ENCODE assay signal across 24 mouse cellular contexts in the genomic region with DNA sequence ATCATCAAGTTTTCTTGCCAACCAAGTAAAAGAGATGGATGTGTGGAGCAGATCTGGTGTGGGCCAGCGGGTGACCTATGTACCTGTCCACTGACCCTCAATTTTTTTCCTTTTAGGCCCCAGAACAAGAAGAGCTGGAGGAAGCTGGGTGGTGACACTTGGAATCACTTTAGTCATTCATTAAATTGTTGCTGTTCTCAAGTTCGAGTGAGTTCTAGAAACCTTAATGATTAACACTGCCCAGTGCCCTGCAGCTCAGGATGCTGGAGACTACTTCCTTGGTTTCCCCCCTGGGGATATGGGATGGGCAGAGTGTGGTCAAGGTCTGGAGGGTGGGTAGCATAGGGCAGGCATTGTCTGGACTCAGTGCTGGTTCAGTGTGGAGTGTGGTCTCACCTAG. TPM values are rescaled to one million over a fixed set of nuclear protein-coding genes. Genes with fewer than 3 reads are reported as not detected.
A peak's percentile ranks its signal among the peaks of the same experiment; 100 is the strongest.
DNase-seq lines count a peak whose midpoint lies in the region; ATAC-seq and TF ChIP-seq lines count a peak whose summit lies in the region.
"Had no signal": no experiment of that assay in that cellular context is flagged by ENCODE, and none has a peak within 500 bp of the region (broad histone marks: within the 10 kb centered on the region; RNA-seq: fewer than 3 reads in every experiment).

No protein-coding gene starts in this region.

- ATAC-seq in intestine, embryonic 16.5 days, result 0 out of 2 replicates have a peak, but pooled peaks have one; percentile 20
- no peak for ATAC-seq in intestine, embryonic 15.5 days
- peak; percentile 46 for ATAC-seq in intestine, postnatal 0 days
- peak; percentile 73 for ATAC-seq in kidney, embryonic 15.5 days (replicated peaks; ENCODE audit: low FRiP score)
- ATAC-seq: forebrain, embryonic 16.5 days had no signal

- no peak for TF ChIP-seq CTCF in intestine, postnatal 0 days (IDR thresholded peaks at IDR 0.05; ENCODE audit: low read depth)

- no peak overlapping the region for H3K4me3 ChIP-seq in intestine, embryonic 16.5 days (ENCODE audit: low read length)
- no peak overlapping the region for H3K4me3 ChIP-seq in intestine, embryonic 15.5 days (replicated peaks)
- H3K4me3 ChIP-seq in intestine, postnatal 0 days (ENCODE audit: low read depth, low read length), result no peak overlapping the region
- no peak overlapping the region for H3K4me3 ChIP-seq in kidney, embryonic 15.5 days (replicated peaks)
- H3K4me3 ChIP-seq: embryonic facial prominence, embryonic 13.5 days; forebrain, embryonic 12.5 days; heart, adult 2 months; heart, embryonic 15.5 days; hindbrain, embryonic 13.5 days had no signal

- H3K36me3 ChIP-seq in intestine, embryonic 16.5 days (ENCODE audit: control insufficient read depth, insufficient read depth, low read length), result no peaks in the 10 kb centered on the region
- H3K36me3 ChIP-seq in intestine, embryonic 15.5 days, result no peaks in the 10 kb centered on the region
- no peaks in the 10 kb centered on the region for H3K36me3 ChIP-seq in intestine, postnatal 0 days (ENCODE audit: control insufficient read depth, insufficient read depth)
- no peaks in the 10 kb centered on the region for H3K36me3 ChIP-seq in kidney, embryonic 15.5 days
- H3K36me3 ChIP-seq: embryonic facial prominence, embryonic 13.5 days; forebrain, embryonic 12.5 days; heart, embryonic 15.5 days; hindbrain, embryonic 13.5 days had no signal

- peak; percentile 73 for DNase-seq in kidney, postnatal 14 days
- no peak for DNase-seq in cerebellum, postnatal 10 days
- no peak for DNase-seq in urinary bladder, postnatal 4 days (ENCODE audit: low spot score in 2 of 2)
- DNase-seq in right cerebral cortex, adult 2 months (ENCODE audit: low spot score in 2 of 2), result no peak
- DNase-seq: adrenal gland, postnatal 10 days; cerebellum, adult 11-12 months; cerebellum, adult 9-11 months; embryo, embryonic 11 days; gastrocnemius, postnatal 14 days; heart, adult 2 months; heart, postnatal 14 days had no signal

- H3K4me2 ChIP-seq in intestine, embryonic 16.5 days (ENCODE audit: low read depth, low read length), result no peak overlapping the region
- no peak overlapping the region for H3K4me2 ChIP-seq in intestine, embryonic 15.5 days (replicated peaks)
- no peak overlapping the region for H3K4me2 ChIP-seq in intestine, postnatal 0 days (replicated peaks; ENCODE audit: low read depth)
- no peak overlapping the region for H3K4me2 ChIP-seq in kidney, embryonic 15.5 days
- H3K4me2 ChIP-seq: embryonic facial prominence, embryonic 13.5 days; forebrain, embryonic 12.5 days; heart, embryonic 11.5 days; heart, embryonic 15.5 days; hindbrain, embryonic 13.5 days had no signal

- no peak overlapping the region for H3K9ac ChIP-seq in intestine, embryonic 16.5 days (ENCODE audit: low read depth, low read length)
- no peak overlapping the region for H3K9ac ChIP-seq in intestine, embryonic 15.5 days
- H3K9ac ChIP-seq in intestine, postnatal 0 days (ENCODE audit: low read depth, low read length), result no peak overlapping the region
- no peak overlapping the region for H3K9ac ChIP-seq in kidney, embryonic 15.5 days
- H3K9ac ChIP-seq: embryonic facial prominence, embryonic 13.5 days; forebrain, embryonic 12.5 days; heart, embryonic 15.5 days; hindbrain, embryonic 13.5 days had no signal

- H3K9me3 ChIP-seq in intestine, embryonic 16.5 days (ENCODE audit: control insufficient read depth, low read length), result 0 out of 2 replicates have a peak, but pooled peaks cover 3% of the 10 kb centered on the region
- no peaks in the 10 kb centered on the region for H3K9me3 ChIP-seq in intestine, embryonic 15.5 days
- H3K9me3 ChIP-seq in intestine, postnatal 0 days (ENCODE audit: control insufficient read depth), result no peaks in the 10 kb centered on the region
- H3K9me3 ChIP-seq in kidney, embryonic 15.5 days (replicated peaks), result no peaks in the 10 kb centered on the region
- H3K9me3 ChIP-seq: embryonic facial prominence, embryonic 13.5 days; forebrain, embryonic 12.5 days; heart, embryonic 15.5 days had no signal

- H3K27me3 ChIP-seq in intestine, embryonic 16.5 days (replicated peaks; ENCODE audit: control insufficient read depth, insufficient read depth, low read length), result no peaks in the 10 kb centered on the region
- no peaks in the 10 kb centered on the region for H3K27me3 ChIP-seq in intestine, embryonic 15.5 days (replicated peaks)
- no peaks in the 10 kb centered on the region for H3K27me3 ChIP-seq in intestine, postnatal 0 days (replicated peaks; ENCODE audit: control insufficient read depth, insufficient read depth, low read length)
- H3K27me3 ChIP-seq in kidney, embryonic 15.5 days, result peaks cover 25% of the 10 kb centered on the region
- H3K27me3 ChIP-seq: embryonic facial prominence, embryonic 13.5 days; heart, embryonic 15.5 days; hindbrain, embryonic 13.5 days had no signal

- no peak overlapping the region for H3K27ac ChIP-seq in intestine, embryonic 16.5 days (ENCODE audit: low read length)
- no peak overlapping the region for H3K27ac ChIP-seq in intestine, embryonic 15.5 days
- H3K27ac ChIP-seq in intestine, postnatal 0 days (ENCODE audit: low read depth, low read length), result peak overlapping the region; percentile 76
- H3K27ac ChIP-seq in kidney, embryonic 15.5 days, result 0 out of 2 replicates have a peak overlapping the region, but pooled peaks have one; percentile 13
- H3K27ac ChIP-seq: embryonic facial prominence, embryonic 13.5 days; forebrain, embryonic 12.5 days; heart, adult 2 months; heart, embryonic 15.5 days; hindbrain, embryonic 13.5 days had no signal

- 64% methylated on average over 2 of the region's 2 CpGs for WGBS in intestine, embryonic 16.5 days
- WGBS in intestine, embryonic 15.5 days, result 59% methylated on average over 2 of the region's 2 CpGs
- 51% methylated on average over 2 of the region's 2 CpGs for WGBS in intestine, postnatal 0 days
- 65% methylated on average over 2 of the region's 2 CpGs for whole genome bisulfite sequencing in kidney, embryonic 15.5 days

- no peaks in the 10 kb centered on the region for H3K4me1 ChIP-seq in intestine, embryonic 16.5 days (ENCODE audit: control insufficient read depth, insufficient read depth, low read length)
- H3K4me1 ChIP-seq in intestine, embryonic 15.5 days (replicated peaks), result peaks cover 6% of the 10 kb centered on the region; the same call in 1 of the 2 replicates
- H3K4me1 ChIP-seq in intestine, postnatal 0 days (replicated peaks; ENCODE audit: control insufficient read depth, insufficient read depth, low read length), result 0 out of 2 replicates have a peak, but pooled peaks cover 6% of the 10 kb centered on the region
- peaks cover 12% of the 10 kb centered on the region for H3K4me1 ChIP-seq in kidney, embryonic 15.5 days
- H3K4me1 ChIP-seq: embryonic facial prominence, embryonic 13.5 days; forebrain, embryonic 12.5 days; hindbrain, embryonic 13.5 days had no signal

RNA-seq across cellular contexts. Expression of gene Ctcfl, which starts 9.8 kb away (rescaled TPM):
- 0.22 and 0.23 TPM in 2 replicates for polyA plus RNA-seq in intestine, embryonic 16.5 days (2015; fragmentation: Nextera tagmentation; extraction: Ambion mirVana)
- 0.23 and 0.36 TPM in 2 replicates for polyA plus RNA-seq in intestine, embryonic 15.5 days (2015; fragmentation: Nextera tagmentation; extraction: Ambion mirVana)
- polyA plus RNA-seq in intestine, postnatal 0 days (2015; fragmentation: Nextera tagmentation; extraction: Ambion mirVana), result 0.82 and 1.0 TPM in 2 replicates
- polyA plus RNA-seq in kidney, embryonic 15.5 days (2015; fragmentation: Nextera tagmentation; extraction: Ambion mirVana), result 0.12 and 0.21 TPM in 2 replicates
- polyA plus RNA-seq: brain, embryonic 14.5 days; C2C12; forebrain, embryonic 16.5 days; frontal cortex, adult 2 months; heart, adult 2 months had no signal

RNA-seq across cellular contexts. Expression of gene Pck1, which starts 23.7 kb away (rescaled TPM):
- polyA plus RNA-seq in intestine, embryonic 16.5 days (2015; fragmentation: Nextera tagmentation; extraction: Ambion mirVana), result 14.0 and 19.7 TPM in 2 replicates
- polyA plus RNA-seq in intestine, embryonic 15.5 days (2015; fragmentation: Nextera tagmentation; extraction: Ambion mirVana), result 7.0 and 8.4 TPM in 2 replicates
- polyA plus RNA-seq in intestine, postnatal 0 days (2015; fragmentation: Nextera tagmentation; extraction: Ambion mirVana), result 249 and 336 TPM in 2 replicates
- polyA plus RNA-seq in kidney, embryonic 15.5 days (2015; fragmentation: Nextera tagmentation; extraction: Ambion mirVana), result 17.9 and 18.0 TPM in 2 replicates
- polyA plus RNA-seq: brain, embryonic 14.5 days; C2C12; embryonic facial prominence, embryonic 13.5 days; forebrain, embryonic 12.5 days; forebrain, embryonic 16.5 days; heart, embryonic 11.5 days; hindbrain, embryonic 13.5 days had no signal

Comparison
In these comparisons a context has a peak if more than half of its experiments do, and no peak if none do; other contexts are left out.
1. H3K27ac ChIP-seq: peak in intestine, postnatal 0 days (single experiment) and kidney, embryonic 15.5 days (single experiment); none in intestine, embryonic 16.5 days (single experiment) and intestine, embryonic 15.5 days (single experiment).
2. RNA of gene Pck1, which starts 23.7 kb away (polyA plus RNA-seq): 249 to 336 TPM in intestine, postnatal 0 days; 17.9 to 18.0 TPM in kidney, embryonic 15.5 days, 14.0 to 19.7 TPM in intestine, embryonic 16.5 days and 7.0 to 8.4 TPM in intestine, embryonic 15.5 days; every median in the first group is over 10 times any median in the second.